Mouse (Mus musculus) liver, postnatal 0 days (tissue): Measurements from ENCODE around the gene Arhgef12.

Experiments used
- CTCF ChIP-seq: sonication (generic); IDR thresholded peaks from 2 replicates; pipeline ENCODE4 v1.5.1; 2016; ENCODE audit warnings: antibody characterized with exemption, low read depth
- EP300 ChIP-seq: IDR thresholded peaks from 2 replicates; pipeline ENCODE4 v1.6.1; 2016; ENCODE audit warnings: antibody characterized with exemption, low read depth, mild to moderate bottlenecking

DNA sequence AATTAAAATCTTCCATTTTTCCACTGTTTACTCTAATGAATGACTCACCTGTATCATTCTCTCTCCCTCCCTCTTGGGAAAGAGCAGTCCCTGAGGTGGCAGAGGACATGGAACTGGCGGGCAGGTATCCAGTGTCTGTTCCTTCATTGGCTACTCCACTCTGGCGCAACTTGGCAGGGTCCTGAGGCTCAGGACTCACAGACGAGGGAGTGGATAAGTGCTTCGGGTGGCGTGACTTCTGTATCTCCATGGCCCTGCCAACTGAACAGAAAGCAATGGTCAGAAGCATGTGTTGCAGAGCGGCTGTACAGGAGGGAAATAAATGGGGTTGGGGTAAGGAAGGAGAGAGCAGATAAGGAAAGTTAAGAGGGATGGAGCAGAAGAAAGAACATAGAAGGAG, 109.5 kb downstream of the Arhgef12 start:
- no peak for TF ChIP-seq CTCF
- no peak for TF ChIP-seq EP300
